Mouse (Mus musculus): ENCODE results near the gene Hoxa10. TPM values are rescaled to one million over a fixed set of nuclear protein-coding genes. Genes with fewer than 3 reads are reported as not detected.

Gene Hoxa10
- polyA plus RNA-seq, 1 experiment: 15.8 TPM

DNA sequence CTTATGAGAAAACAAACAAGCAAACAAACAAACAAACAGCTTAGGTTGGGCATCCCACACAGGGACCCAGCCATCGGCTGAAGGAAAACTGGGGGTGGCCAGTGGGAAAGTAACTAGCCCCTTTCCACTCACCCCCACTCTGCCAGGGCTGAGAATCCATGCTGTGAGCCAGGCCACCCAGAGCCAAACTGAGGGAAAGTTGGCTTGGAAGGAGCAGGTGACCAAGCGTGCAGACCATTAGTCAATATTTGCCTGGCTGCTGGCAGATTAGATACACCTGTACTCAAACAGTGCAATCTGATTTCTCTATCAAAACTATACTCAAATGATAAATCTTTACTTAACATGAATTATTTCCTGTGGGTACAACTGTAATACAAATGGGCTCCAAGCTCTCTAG lies 58.6 kb downstream of the Hoxa10 start:
- Histone ChIP-seq H3K4me2 (ENCODE audit: low read depth) (no peak overlapping the region), H3K27me3 (ENCODE audit: control insufficient read depth, insufficient read depth, insufficient read length) (no peaks in the 10 kb centered on the region), H3ac (ENCODE audit: control insufficient read depth, insufficient read length) (no peak overlapping the region), H3K4me3 (no peak overlapping the region), H3K79me2 (ENCODE audit: control insufficient read depth, insufficient read depth) (no peaks in the 10 kb centered on the region), H3K36me3 (ENCODE audit: control insufficient read depth, insufficient read depth) (no peaks in the 10 kb centered on the region)
- TF ChIP-seq CEBPB (IDR thresholded peaks at IDR 0.05; ENCODE audit: insufficient read depth, poor library complexity, severe bottlenecking) (no peak), POLR2AphosphoS2 (IDR thresholded peaks at IDR 0.05; ENCODE audit: insufficient read length, low read depth) (no peak), E2F4 (IDR thresholded peaks at IDR 0.05; ENCODE audit: insufficient read depth) (no peak), MYOG (IDR thresholded peaks at IDR 0.05; ENCODE audit: control insufficient read depth in 1 of 3, insufficient read depth in 1 of 3, insufficient read length in 2 of 3, low read depth in 2 of 3) (no peak)

Other genes starting within 250 kb of the Hoxa10 start
- gene Skap2, start 228.3 kb downstream of the Hoxa10 start, polyA plus RNA-seq (2012; fragmentation: generic; extraction: Trizol): 25.6 TPM
- 2.0 TPM for gene Hoxa1, start 82.5 kb downstream of the Hoxa10 start, polyA plus RNA-seq (2012; fragmentation: generic; extraction: Trizol)
- gene Hoxa2, start 76.0 kb downstream of the Hoxa10 start, polyA plus RNA-seq (2012; fragmentation: generic; extraction: Trizol): 0.32 TPM
- 0.11 TPM for gene 5730596B20Rik, start 63.4 kb downstream of the Hoxa10 start, polyA plus RNA-seq (2012; fragmentation: generic; extraction: Trizol)
- gene Hoxa4, start 49.1 kb downstream of the Hoxa10 start, polyA plus RNA-seq (2012; fragmentation: generic; extraction: Trizol): 1.4 TPM
- 1.6 TPM for gene Hoxa5, start 36.3 kb downstream of the Hoxa10 start, polyA plus RNA-seq (2012; fragmentation: generic; extraction: Trizol)
- gene Hoxa6, start 32.1 kb downstream of the Hoxa10 start, polyA plus RNA-seq (2012; fragmentation: generic; extraction: Trizol): 0.88 TPM
- 1.0 TPM for gene Hoxa3, start 27.5 kb downstream of the Hoxa10 start, polyA plus RNA-seq (2012; fragmentation: generic; extraction: Trizol)
- 0.52 TPM for gene Gm28308, start 27.5 kb downstream of the Hoxa10 start, polyA plus RNA-seq (2012; fragmentation: generic; extraction: Trizol)
- gene Hoxa7, start 19.0 kb downstream of the Hoxa10 start, polyA plus RNA-seq (2012; fragmentation: generic; extraction: Trizol): 11.9 TPM
- gene Hoxa9, start 9.8 kb downstream of the Hoxa10 start, polyA plus RNA-seq (2012; fragmentation: generic; extraction: Trizol): 17.7 TPM
- gene Hoxa11, start 5.0 kb upstream of the Hoxa10 start, polyA plus RNA-seq (2012; fragmentation: generic; extraction: Trizol): 10.9 TPM
- 0.72 TPM for gene Hoxa13, start 20.0 kb upstream of the Hoxa10 start, polyA plus RNA-seq (2012; fragmentation: generic; extraction: Trizol)
- not detected for gene Evx1, start 72.6 kb upstream of the Hoxa10 start, polyA plus RNA-seq (2012; fragmentation: generic; extraction: Trizol)